ENCODE assay signal across 8 mouse cellular contexts in genomic region chr16:21412593-21413047, GRCm38 (mm10). TPM values are rescaled to one million over a fixed set of nuclear protein-coding genes. Genes with fewer than 3 reads are reported as not detected.
DNase-seq lines count a peak whose midpoint lies in the region; ATAC-seq and TF ChIP-seq lines count a peak whose summit lies in the region.

No protein-coding gene starts in this region.

- 22% methylated on average over 8 of the region's 8 CpGs for WGBS in bone marrow, adult 2 months
- WGBS in embryonic facial prominence, embryonic 15.5 days: 14% methylated on average over 8 of the region's 8 CpGs
- 17% methylated on average over 8 of the region's 8 CpGs for WGBS in heart, embryonic 16.5 days
- 17% methylated on average over 8 of the region's 8 CpGs for WGBS in liver, embryonic 14.5 days (ENCODE audit: insufficient replicate concordance)
- 23% methylated on average over 8 of the region's 8 CpGs for WGBS in neural tube, embryonic 11.5 days

- H3K9me3 ChIP-seq in embryonic facial prominence, embryonic 15.5 days (replicated peaks): no peaks in the 10 kb centered on the region
- H3K9me3 ChIP-seq in heart, embryonic 16.5 days (replicated peaks; ENCODE audit: control insufficient read depth, low read length): no peaks in the 10 kb centered on the region
- no peaks in the 10 kb centered on the region for H3K9me3 ChIP-seq in liver, embryonic 14.5 days (ENCODE audit: control insufficient read depth, low read length)
- no peaks in the 10 kb centered on the region for H3K9me3 ChIP-seq in neural tube, embryonic 11.5 days (ENCODE audit: control insufficient read depth, low read length)

- no peaks in the 10 kb centered on the region for H3K4me1 ChIP-seq in bone marrow, adult 2 months (ENCODE audit: control insufficient read depth, insufficient read depth, low read length)
- H3K4me1 ChIP-seq in embryonic facial prominence, embryonic 15.5 days: no peaks in the 10 kb centered on the region
- H3K4me1 ChIP-seq in heart, embryonic 16.5 days (ENCODE audit: control insufficient read depth, insufficient read depth, low read length): no peaks in the 10 kb centered on the region
- peaks cover 0 to under 1% of the 10 kb centered on the region in 2 experiments; a peak in 1 of 4 replicates for H3K4me1 ChIP-seq in liver, embryonic 14.5 days (replicated peaks; ENCODE audit: control insufficient read depth in 2 of 2, insufficient read depth in 2 of 2, low read length in 1 of 2)
- no peaks in the 10 kb centered on the region for H3K4me1 ChIP-seq in neural tube, embryonic 11.5 days (ENCODE audit: control insufficient read depth, insufficient read depth, low read length)
- no peaks in the 10 kb centered on the region for H3K4me1 ChIP-seq in testis, adult 2 months (ENCODE audit: control insufficient read depth, insufficient read depth, low read length)

- peak; percentile 97 for ATAC-seq in CD4-positive, CD25-positive, alpha-beta regulatory T cell, adult 4 months
- 0 out of 2 replicates have a peak, but pooled peaks have one; percentile 43 for ATAC-seq in embryonic facial prominence, embryonic 15.5 days (ENCODE audit: insufficient number of reproducible peaks, low FRiP score, low TSS enrichment, low read depth)
- 0 out of 2 replicates have a peak, but pooled peaks have one; percentile 37 for ATAC-seq in heart, embryonic 16.5 days (replicated peaks; ENCODE audit: extremely low read depth, insufficient read depth, low FRiP score)
- ATAC-seq in liver, embryonic 14.5 days (ENCODE audit: insufficient read depth): no peak
- no peak; the same call in 1 of the 2 replicates for ATAC-seq in neural tube, embryonic 11.5 days (ENCODE audit: insufficient read depth, low FRiP score, low TSS enrichment)

- peak; percentile 100 for TF ChIP-seq CTCF in bone marrow, adult 2 months (IDR thresholded peaks at IDR 0.05; ENCODE audit: control insufficient read depth, insufficient read depth, low read length)
- TF ChIP-seq CTCF in liver, embryonic 14.5 days (IDR thresholded peaks at IDR 0.05; ENCODE audit: low read depth): peak; percentile 100
- TF ChIP-seq CTCF in testis, adult 2 months (IDR thresholded peaks at IDR 0.05; ENCODE audit: control insufficient read depth, insufficient read depth, insufficient replicate concordance, low read depth, low read length): peak; percentile 97; the same call in 1 of the 2 replicates

- no peaks in the 10 kb centered on the region for H3K27me3 ChIP-seq in embryonic facial prominence, embryonic 15.5 days
- no peaks in the 10 kb centered on the region for H3K27me3 ChIP-seq in heart, embryonic 16.5 days (ENCODE audit: control insufficient read depth, insufficient read depth, low read length)
- H3K27me3 ChIP-seq in liver, embryonic 14.5 days (ENCODE audit: control insufficient read depth, insufficient read depth, low read length): no peaks in the 10 kb centered on the region
- H3K27me3 ChIP-seq in neural tube, embryonic 11.5 days (ENCODE audit: control insufficient read depth, insufficient read depth, low read length): no peaks in the 10 kb centered on the region
- H3K27me3 ChIP-seq in testis, adult 2 months (ENCODE audit: control insufficient read depth, insufficient read depth, low read length): no peaks in the 10 kb centered on the region

- no peak for TF ChIP-seq POLR2A in bone marrow, adult 2 months (IDR thresholded peaks at IDR 0.05; ENCODE audit: borderline replicate concordance, control insufficient read depth, low read depth, low read length)
- no peak for TF ChIP-seq POLR2A in testis, adult 2 months (IDR thresholded peaks at IDR 0.05; ENCODE audit: control insufficient read depth, low read depth, low read length)

- H3K36me3 ChIP-seq in embryonic facial prominence, embryonic 15.5 days: no peaks in the 10 kb centered on the region
- no peaks in the 10 kb centered on the region for H3K36me3 ChIP-seq in heart, embryonic 16.5 days (ENCODE audit: control insufficient read depth, insufficient read depth)
- H3K36me3 ChIP-seq in liver, embryonic 14.5 days (replicated peaks; ENCODE audit: control insufficient read depth, insufficient read depth, low read depth): no peaks in the 10 kb centered on the region
- H3K36me3 ChIP-seq in neural tube, embryonic 11.5 days (ENCODE audit: control insufficient read depth, insufficient read depth, low read length): no peaks in the 10 kb centered on the region
- no peaks in the 10 kb centered on the region for H3K36me3 ChIP-seq in testis, adult 2 months (ENCODE audit: control insufficient read depth, insufficient read depth, low read length)

- peak; percentile 72 to 86 for DNase-seq in kidney, postnatal 25 days
- peak; percentile 67 to 76 (median 69) for DNase-seq in liver, embryonic 14.5 days (ENCODE audit: low read depth in 3 of 3, low spot score in 3 of 3)
- DNase-seq in neural tube, embryonic 11.5 days (ENCODE audit: low spot score): peak; percentile 84

- H3K27ac ChIP-seq in bone marrow, adult 2 months (ENCODE audit: control insufficient read depth, insufficient read depth, low read depth, low read length, poor library complexity): no peak overlapping the region
- H3K27ac ChIP-seq in embryonic facial prominence, embryonic 15.5 days (replicated peaks): no peak overlapping the region
- H3K27ac ChIP-seq in heart, embryonic 16.5 days (ENCODE audit: low read length): no peak overlapping the region
- H3K27ac ChIP-seq in liver, embryonic 14.5 days: no peak overlapping the region
- H3K27ac ChIP-seq in neural tube, embryonic 11.5 days (ENCODE audit: low read depth, low read length): no peak overlapping the region
- H3K27ac ChIP-seq in testis, adult 2 months (ENCODE audit: control insufficient read depth, insufficient read depth, low read depth, low read length): no peak overlapping the region

- no peak overlapping the region for H3K9ac ChIP-seq in embryonic facial prominence, embryonic 15.5 days
- H3K9ac ChIP-seq in heart, embryonic 16.5 days (ENCODE audit: low read length): no peak overlapping the region
- no peak overlapping the region for H3K9ac ChIP-seq in liver, embryonic 14.5 days (replicated peaks)
- H3K9ac ChIP-seq in neural tube, embryonic 11.5 days (ENCODE audit: low read length): no peak overlapping the region

- H3K4me2 ChIP-seq in embryonic facial prominence, embryonic 15.5 days (replicated peaks): no peak overlapping the region
- H3K4me2 ChIP-seq in heart, embryonic 16.5 days (ENCODE audit: low read depth, low read length): no peak overlapping the region
- no peak overlapping the region for H3K4me2 ChIP-seq in liver, embryonic 14.5 days (ENCODE audit: low read depth)
- H3K4me2 ChIP-seq in neural tube, embryonic 11.5 days (ENCODE audit: low read depth): no peak overlapping the region

- no peak overlapping the region for H3K4me3 ChIP-seq in bone marrow, adult 2 months (replicated peaks; ENCODE audit: control insufficient read depth, low read depth, low read length)
- no peak overlapping the region for H3K4me3 ChIP-seq in embryonic facial prominence, embryonic 15.5 days (replicated peaks)
- no peak overlapping the region for H3K4me3 ChIP-seq in heart, embryonic 16.5 days (ENCODE audit: low read length)
- H3K4me3 ChIP-seq in liver, embryonic 14.5 days (ENCODE audit: insufficient read depth in 1 of 2, low read depth in 2 of 2, low read length in 2 of 2): no peak overlapping the region
- H3K4me3 ChIP-seq in neural tube, embryonic 11.5 days (ENCODE audit: low read depth, low read length): no peak overlapping the region
- H3K4me3 ChIP-seq in testis, adult 2 months (ENCODE audit: control insufficient read depth, low read depth, low read length): peak overlapping the region; percentile 41

- no peak for TF ChIP-seq EP300 in liver, embryonic 14.5 days (IDR thresholded peaks at IDR 0.05; ENCODE audit: low read depth)

RNA-seq across cellular contexts. Expression of gene Vps8, which starts 10.3 kb away (rescaled TPM):
- 10 to 100 TPM; 11.7 to 21.9 TPM for polyA plus RNA-seq in CD4-positive, CD25-positive, alpha-beta regulatory T cell, adult 4 months (2017; shearing (Covaris generic))
- polyA plus RNA-seq in bone marrow, adult 2 months (2011; ENCODE audit: insufficient read depth, insufficient read length, low replicate concordance, missing spikeins): 3.7 and 14.1 TPM in 2 replicates
- polyA plus RNA-seq in embryonic facial prominence, embryonic 15.5 days (2015; fragmentation: Nextera tagmentation; extraction: Ambion mirVana): 15.7 and 16.9 TPM in 2 replicates
- 25.4 and 30.9 TPM in 2 replicates for polyA plus RNA-seq in heart, embryonic 16.5 days (2015; fragmentation: Nextera tagmentation; extraction: Ambion mirVana)
- polyA plus RNA-seq in liver, embryonic 14.5 days (2012; rRNA removed): 1.9 and 3.0 TPM in 2 replicates
- polyA plus RNA-seq in liver, embryonic 14.5 days (2014; fragmentation: Nextera tagmentation; extraction: Ambion mirVana): 4.9 and 5.1 TPM in 2 replicates
- 27.4 and 30.8 TPM in 2 replicates for polyA plus RNA-seq in neural tube, embryonic 11.5 days (2014; fragmentation: Nextera tagmentation; extraction: Ambion mirVana)
- 8.3 and 9.6 TPM in 2 replicates for polyA plus RNA-seq in testis, adult 2 months (2012; rRNA removed)

Comparison
In these comparisons a context has a peak if more than half of its experiments do, and no peak if none do; other contexts are left out.
1. ATAC-seq: peak in CD4-positive, CD25-positive, alpha-beta regulatory T cell, adult 4 months (single experiment), embryonic facial prominence, embryonic 15.5 days (single experiment) and heart, embryonic 16.5 days (single experiment); none in liver, embryonic 14.5 days (single experiment) and neural tube, embryonic 11.5 days (single experiment).
2. Peak in every context shown above with its lines, with median percentiles within 50 percentile points of each other: CTCF ChIP-seq and DNase-seq.